Mouse (Mus musculus): ENCODE measurements around the gene Aplp2. TPM values are rescaled to one million over a fixed set of nuclear protein-coding genes. Genes with fewer than 3 reads are reported as not detected.
"Not testable (repeated sequence)": the region's sequence is repeated elsewhere in the genome, so short reads cannot be mapped to it uniquely, and the experiment has no call there.

The Aplp2 gene
- total RNA-seq, 2 experiments from 2014 or later: 121 to 129 TPM

GRCm38 (mm10) chr9:31191543-31191942 is 20.1 kb downstream of the Aplp2 start:
- intact Hi-C loops (cut with DNase I; ENCODE audit: low total_unique reads): no loop called here
- DNase-seq: no peak

DNA sequence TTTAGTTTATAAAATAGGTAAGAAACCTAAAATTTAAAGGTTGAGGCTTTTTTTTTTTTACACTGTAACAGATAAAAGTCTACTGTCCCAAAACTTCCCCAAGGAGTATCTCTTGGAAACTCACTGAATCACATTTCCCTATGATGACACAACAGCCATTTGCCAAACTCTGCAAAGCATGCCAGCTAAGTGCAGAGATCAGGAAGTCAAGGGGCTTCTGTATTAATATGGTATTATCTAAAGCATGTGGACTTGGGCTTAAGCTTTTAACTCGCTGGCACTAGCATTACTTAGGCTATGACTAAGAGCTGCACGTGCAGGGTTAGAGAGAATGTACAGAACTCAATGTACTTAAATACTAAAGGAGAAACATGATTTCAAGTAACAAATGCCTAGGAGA is 22.4 kb downstream of the Aplp2 start:
- intact Hi-C loops (cut with DNase I; ENCODE audit: low total_unique reads): no loop called here

GRCm38 (mm10) chr9:31184439-31184838 is 27.2 kb downstream of the Aplp2 start:
- intact Hi-C loops (cut with DNase I; ENCODE audit: low total_unique reads): no loop called here
- DNase-seq: no peak

More for the DNA sequence above, 22.4 kb downstream of the Aplp2 start:
- no peak for DNase-seq

GRCm38 (mm10) chr9:31183061-31183460 is 28.6 kb downstream of the Aplp2 start:
- no peak for DNase-seq
- intact Hi-C loops (cut with DNase I; ENCODE audit: low total_unique reads): no loop called here

DNA sequence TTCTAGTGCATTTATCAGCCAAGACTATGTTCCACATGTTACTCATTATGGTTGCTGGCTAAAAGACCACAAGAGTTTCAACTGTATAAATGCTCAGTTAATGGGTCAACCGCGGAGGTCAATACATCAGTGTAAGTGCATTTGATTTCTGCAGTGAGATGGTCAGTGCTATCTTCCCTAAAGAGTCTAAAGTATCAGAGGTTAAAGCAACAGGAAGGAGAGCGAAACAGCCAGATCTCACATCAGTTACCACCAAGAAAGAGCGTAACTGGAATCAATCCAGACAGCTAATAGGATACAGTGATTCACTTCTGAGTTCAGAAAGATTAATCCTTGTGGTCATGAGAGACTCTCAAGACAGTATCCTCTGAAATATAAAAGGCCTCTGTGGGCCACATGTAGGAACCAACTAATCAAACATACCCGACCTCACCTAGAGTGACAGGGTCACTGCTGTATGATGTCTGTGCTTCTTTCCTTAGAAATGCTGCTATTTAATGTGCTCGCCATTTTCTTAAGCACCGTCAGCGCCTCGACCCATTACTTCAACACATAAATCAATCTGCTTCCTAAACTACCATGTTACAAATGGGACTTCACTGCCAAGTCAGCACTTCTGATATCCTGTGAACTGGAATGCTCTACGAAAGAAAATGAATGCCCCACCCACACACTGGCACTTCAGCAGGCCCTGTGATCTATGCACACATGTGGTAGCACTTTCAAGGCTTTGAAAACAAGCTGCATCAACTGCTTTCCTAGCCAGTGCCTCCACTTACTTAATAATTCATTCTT is 30.1 kb downstream of the Aplp2 start:
- no peak for DNase-seq
- intact Hi-C loops (cut with DNase I; ENCODE audit: low total_unique reads): no loop called here

GRCm38 (mm10) chr9:31177692-31178091 is 33.9 kb downstream of the Aplp2 start:
- intact Hi-C loops (cut with DNase I; ENCODE audit: low total_unique reads): no loop called here

GRCm38 (mm10) chr9:31176379-31177130 is 35.1 kb downstream of the Aplp2 start:
- peak; percentile 81 for DNase-seq
- intact Hi-C loops (cut with DNase I; ENCODE audit: low total_unique reads): no loop called here

More at GRCm38 (mm10) chr9:31177692-31178091, 33.9 kb downstream of the Aplp2 start:
- no peak for DNase-seq

- no peak for DNase-seq
- intact Hi-C loops (cut with DNase I; ENCODE audit: low total_unique reads): no loop called here
Measured at GRCm38 (mm10) chr9:31175978-31176377, 35.6 kb downstream of the Aplp2 start.

GRCm38 (mm10) chr9:31175346-31175745 is 36.3 kb downstream of the Aplp2 start:
- intact Hi-C loops (cut with DNase I; ENCODE audit: low total_unique reads): no loop called here
- no peak for DNase-seq

GRCm38 (mm10) chr9:31168356-31169093 is 43.1 kb downstream of the Aplp2 start:
- DNase-seq: no peak
- intact Hi-C loops (cut with DNase I; ENCODE audit: low total_unique reads): no loop called here

DNA sequence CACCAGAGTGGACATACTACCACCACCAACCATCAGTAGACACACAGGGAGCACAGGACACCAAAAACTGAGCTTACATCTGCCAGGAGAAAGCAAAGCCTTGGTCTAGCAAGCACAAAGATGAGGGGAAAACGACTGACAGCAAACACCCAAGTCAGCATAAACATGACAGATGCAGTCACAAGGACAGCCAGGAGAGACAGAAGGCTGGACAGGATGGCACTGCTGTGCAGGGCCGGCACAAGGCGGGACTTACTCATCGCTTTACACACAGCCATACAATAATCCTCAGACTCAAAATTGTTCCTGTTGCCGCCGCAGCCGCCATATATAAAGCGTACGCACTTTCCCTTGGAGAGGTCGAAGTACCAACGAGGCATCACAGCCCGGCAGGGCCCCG is 44.3 kb downstream of the Aplp2 start:
- DNase-seq: no peak
- intact Hi-C loops (cut with DNase I; ENCODE audit: low total_unique reads): no loop called here

DNA sequence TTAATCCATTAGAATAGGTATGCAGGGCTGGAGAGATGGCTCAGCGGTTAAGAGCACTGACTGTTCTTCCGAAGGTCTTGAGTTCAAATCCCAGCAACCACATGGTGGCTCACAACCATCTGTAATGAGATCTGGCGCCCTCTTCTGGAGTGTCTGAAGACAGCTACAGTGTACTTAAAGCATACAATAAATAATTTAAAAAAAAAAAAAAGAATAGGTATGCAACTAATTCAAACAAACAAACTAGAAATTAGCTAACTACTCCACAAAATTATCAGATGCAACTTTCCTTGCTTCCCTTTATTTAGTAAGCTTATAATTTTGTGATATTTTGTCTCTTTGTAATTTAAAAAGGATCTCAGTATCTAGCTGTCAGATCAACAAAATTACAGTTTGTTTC is 46.1 kb downstream of the Aplp2 start:
- intact Hi-C loops (cut with DNase I; ENCODE audit: low total_unique reads); DNase-seq: not testable (repeated sequence)

DNA sequence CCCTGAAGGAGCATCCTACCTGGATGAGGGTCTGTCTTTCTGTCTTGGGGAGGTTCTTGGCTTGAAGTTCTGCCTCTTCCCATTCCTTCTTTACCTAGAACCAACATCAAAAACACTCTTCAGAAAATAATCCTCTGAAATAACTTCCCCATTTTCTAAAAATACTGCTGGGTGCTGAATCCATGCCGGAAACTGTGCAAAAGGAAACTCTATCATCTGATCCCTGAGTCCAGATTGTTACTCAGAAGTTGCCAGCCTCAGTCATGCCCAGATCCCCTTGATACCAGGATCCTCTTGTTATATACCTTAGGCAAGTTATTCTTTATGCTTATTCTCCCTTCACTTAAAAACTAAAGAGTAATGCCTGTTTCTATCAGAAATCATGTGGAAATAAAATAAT is 48.3 kb downstream of the Aplp2 start:
- intact Hi-C loops (cut with DNase I; ENCODE audit: low total_unique reads): no loop called here
- no peak for DNase-seq

- no peak for DNase-seq
- intact Hi-C loops (cut with DNase I; ENCODE audit: low total_unique reads): no loop called here
Measured at GRCm38 (mm10) chr9:31162911-31163310, 48.7 kb downstream of the Aplp2 start.

DNA sequence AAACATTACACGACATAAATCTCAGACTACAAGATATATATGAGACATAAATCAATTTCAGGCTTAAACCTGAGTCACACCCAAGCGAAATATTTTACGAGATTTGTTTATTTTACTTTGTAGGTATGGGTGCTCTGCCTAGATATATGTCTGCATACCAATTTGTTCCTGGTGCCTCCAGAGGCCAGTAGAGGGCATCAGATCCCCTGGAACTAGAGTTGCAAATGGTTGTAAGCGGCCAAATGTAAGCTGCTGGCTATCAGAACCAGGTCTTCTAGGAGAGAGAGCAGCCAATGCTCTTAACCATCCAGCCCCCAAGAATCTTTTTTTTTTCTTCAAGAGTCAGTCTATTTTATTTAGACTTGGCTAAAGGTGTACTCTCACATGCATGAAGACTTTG is 51.7 kb downstream of the Aplp2 start:
- intact Hi-C loops (cut with DNase I; ENCODE audit: low total_unique reads): loop anchor here (5.0 kb wide), 1 partner anchor 192 kb away; no protein-coding TSS in a partner anchor
- no peak for DNase-seq

DNA sequence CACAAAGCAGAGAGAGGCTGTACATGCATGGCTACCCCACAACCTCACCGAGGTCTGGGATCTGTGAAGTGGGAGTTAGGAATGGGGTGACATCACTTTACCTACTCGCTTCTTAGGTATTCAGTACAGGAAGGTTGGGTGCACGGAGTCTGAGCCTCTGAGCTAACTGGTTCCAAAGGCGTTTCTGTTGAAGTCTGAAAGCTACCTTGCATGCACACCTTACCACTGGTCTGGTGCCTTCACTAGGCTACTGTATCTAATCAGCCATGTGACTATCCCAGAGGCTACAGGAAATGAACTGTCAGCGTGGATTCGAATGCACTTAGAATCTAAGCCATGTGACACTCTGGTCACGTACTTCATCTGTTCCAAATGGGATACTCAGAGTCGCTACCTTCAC is 55.0 kb downstream of the Aplp2 start:
- DNase-seq: no peak
- intact Hi-C loops (cut with DNase I; ENCODE audit: low total_unique reads): loop anchor here (5.0 kb wide), 1 partner anchor 196 kb away; no protein-coding TSS in a partner anchor

GRCm38 (mm10) chr9:31151050-31151449 is 60.6 kb downstream of the Aplp2 start:
- intact Hi-C loops (cut with DNase I; ENCODE audit: low total_unique reads): no loop called here

DNA sequence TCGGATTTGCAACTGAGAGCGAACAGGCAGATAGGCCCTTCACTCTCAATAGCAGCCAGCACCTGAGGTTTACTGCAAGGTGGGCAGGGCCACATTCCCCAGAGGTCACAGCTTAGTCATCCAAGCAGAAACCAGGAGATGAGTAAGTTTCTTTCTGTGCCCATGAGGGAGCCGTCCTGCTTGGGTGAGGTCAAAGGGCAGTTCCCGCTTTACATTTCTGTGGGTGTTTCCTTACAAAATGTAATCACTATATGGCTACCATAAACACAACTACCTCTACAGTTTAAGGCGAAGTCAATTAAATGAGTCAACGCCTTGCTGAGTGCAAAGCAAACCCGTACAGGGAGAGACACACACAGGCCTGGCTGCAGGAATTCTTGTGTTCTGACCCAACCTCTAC is 63.5 kb downstream of the Aplp2 start:
- no peak for DNase-seq
- intact Hi-C loops (cut with DNase I; ENCODE audit: low total_unique reads): loop anchor here (5.0 kb wide), 1 partner anchor 199 kb away; no protein-coding TSS in a partner anchor

More at GRCm38 (mm10) chr9:31151050-31151449, 60.6 kb downstream of the Aplp2 start:
- DNase-seq: no peak

DNA sequence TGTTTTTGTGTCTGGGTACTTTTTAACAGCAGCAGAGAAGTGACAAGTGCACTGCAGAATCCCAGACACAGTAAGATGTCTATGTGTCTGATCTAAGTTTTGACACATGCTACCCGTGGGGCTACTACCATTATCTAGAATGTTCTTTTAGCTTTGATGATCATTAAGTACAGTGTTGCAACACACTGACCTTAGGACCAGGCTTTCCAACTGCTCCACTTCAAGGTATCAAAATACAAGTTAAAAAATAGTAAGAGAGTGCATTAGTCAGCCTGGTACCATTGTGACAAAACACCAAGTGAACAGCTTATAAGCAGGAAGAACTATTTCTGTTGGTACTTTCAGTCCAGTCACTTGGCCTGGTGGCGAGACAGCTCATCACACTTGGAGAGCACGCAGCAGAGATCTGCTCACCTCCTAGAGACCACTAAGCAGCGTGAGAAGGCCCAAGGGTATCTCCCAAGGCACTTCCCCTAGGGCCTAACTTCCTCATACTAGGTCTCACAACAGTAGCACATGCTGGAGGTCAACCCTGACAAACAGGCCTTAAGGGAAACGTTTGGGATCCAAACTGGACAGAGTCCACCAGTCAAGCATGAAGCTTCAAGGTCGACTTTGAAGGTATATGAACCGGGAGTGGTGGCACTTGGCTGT is 66.2 kb downstream of the Aplp2 start:
- intact Hi-C loops (cut with DNase I; ENCODE audit: low total_unique reads): loop anchor here (5.0 kb wide), 1 partner anchor 202 kb away; no protein-coding TSS in a partner anchor
- no peak for DNase-seq

All from gastrocnemius, postnatal 14 days (tissue).